Mouse (Mus musculus): ENCODE results near the gene Pard3.

- TF ChIP-seq CTCF (conservative IDR thresholded peaks at IDR 0.05; ENCODE audit: insufficient read depth, insufficient read length, low read depth, low read length), result no peak
- TF ChIP-seq POLR2A (IDR thresholded peaks at IDR 0.05; ENCODE audit: low read depth, low read length), result no peak
Observed at GRCm38 (mm10) chr8:127569212-127569611, 505.5 kb downstream of the Pard3 start.
